Mouse (Mus musculus): ENCODE data around the gene Osbpl9. TPM values are rescaled to one million over a fixed set of nuclear protein-coding genes. Genes with fewer than 3 reads are reported as not detected.

Osbpl9 gene
- total RNA-seq, 2 experiments from 2014 or later = 50.0 to 50.7 TPM

GRCm38 (mm10) chr4:109109012-109109411 lies 93.1 kb downstream of the Osbpl9 start:
- no peak for DNase-seq (ENCODE audit: extremely low spot score in 1 of 2, low spot score in 1 of 2)

GRCm38 (mm10) chr4:109106594-109106993 lies 95.5 kb downstream of the Osbpl9 start:
- no peak for DNase-seq (ENCODE audit: extremely low spot score in 1 of 2, low spot score in 1 of 2)

GRCm38 (mm10) chr4:109106034-109106433 lies 96.0 kb downstream of the Osbpl9 start:
- no peak for DNase-seq (ENCODE audit: extremely low spot score in 1 of 2, low spot score in 1 of 2)

GRCm38 (mm10) chr4:109105254-109105653 lies 96.8 kb downstream of the Osbpl9 start:
- DNase-seq (ENCODE audit: extremely low spot score in 1 of 2, low spot score in 1 of 2) = no peak

DNA sequence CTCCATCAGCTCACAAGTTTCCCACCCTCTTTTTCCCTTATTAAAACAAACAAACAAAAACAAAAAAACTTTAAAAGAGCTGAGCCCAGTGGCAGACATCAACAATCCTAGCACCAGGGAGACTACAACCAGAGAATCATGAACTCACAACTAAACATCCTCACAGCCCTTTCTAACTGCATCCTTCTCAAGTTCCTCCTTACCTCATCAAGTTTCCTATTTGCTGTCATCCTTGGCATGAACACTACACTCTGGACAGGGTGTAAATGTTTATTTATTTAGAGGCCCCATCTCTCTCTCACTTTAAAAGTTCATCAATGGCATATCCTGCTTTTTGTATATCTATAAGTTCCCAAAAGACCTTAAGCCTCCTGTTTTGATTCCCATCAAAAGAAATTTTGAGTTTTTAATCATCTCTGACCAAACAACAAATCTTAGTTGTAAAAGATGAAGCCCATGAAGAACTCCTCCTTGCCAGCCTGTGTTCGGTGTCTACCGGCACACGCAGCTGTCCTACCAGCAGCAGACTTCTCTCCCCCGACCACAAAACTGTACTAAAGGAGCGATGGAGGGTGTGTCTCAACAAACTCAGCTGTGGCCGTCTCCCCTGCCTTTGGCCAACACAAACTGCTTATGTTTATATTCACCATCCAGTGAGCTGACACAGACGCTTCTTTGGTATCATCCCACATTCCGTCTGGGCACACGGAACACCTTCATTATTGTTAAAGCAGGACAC lies 98.8 kb downstream of the Osbpl9 start:
- no peak for DNase-seq (ENCODE audit: extremely low spot score in 1 of 2, low spot score in 1 of 2)

GRCm38 (mm10) chr4:109102574-109102973 lies 99.5 kb downstream of the Osbpl9 start:
- no peak for DNase-seq (ENCODE audit: extremely low spot score in 1 of 2, low spot score in 1 of 2)

- no peak for DNase-seq (ENCODE audit: extremely low spot score in 1 of 2, low spot score in 1 of 2)
Measured at GRCm38 (mm10) chr4:109098861-109099260, 103.2 kb downstream of the Osbpl9 start.

GRCm38 (mm10) chr4:109094269-109094668 lies 107.8 kb downstream of the Osbpl9 start:
- no peak for DNase-seq (ENCODE audit: extremely low spot score in 1 of 2, low spot score in 1 of 2)

DNA sequence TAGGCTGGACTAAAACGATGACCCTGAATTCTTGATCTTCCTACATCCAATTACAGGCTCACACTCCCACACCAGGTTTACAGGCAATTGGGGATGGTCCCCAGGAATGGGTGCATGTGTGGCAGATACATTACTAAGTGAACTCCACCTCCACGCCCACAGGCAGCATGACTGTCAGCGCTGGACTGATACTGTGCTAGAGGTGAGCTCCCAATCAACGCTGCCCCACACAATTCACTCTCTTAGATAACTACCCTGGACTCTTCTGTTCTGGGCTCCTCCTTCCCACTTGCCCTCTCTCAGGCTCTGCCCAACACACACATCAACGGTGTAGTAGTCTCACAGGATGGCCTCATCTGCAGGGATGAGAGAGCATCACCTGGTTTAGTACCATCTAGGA lies 109.7 kb downstream of the Osbpl9 start:
- DNase-seq (ENCODE audit: extremely low spot score in 1 of 2, low spot score in 1 of 2) = no peak

- no peak for DNase-seq (ENCODE audit: extremely low spot score in 1 of 2, low spot score in 1 of 2)
Measured at GRCm38 (mm10) chr4:109091241-109091777, 110.8 kb downstream of the Osbpl9 start.

DNA sequence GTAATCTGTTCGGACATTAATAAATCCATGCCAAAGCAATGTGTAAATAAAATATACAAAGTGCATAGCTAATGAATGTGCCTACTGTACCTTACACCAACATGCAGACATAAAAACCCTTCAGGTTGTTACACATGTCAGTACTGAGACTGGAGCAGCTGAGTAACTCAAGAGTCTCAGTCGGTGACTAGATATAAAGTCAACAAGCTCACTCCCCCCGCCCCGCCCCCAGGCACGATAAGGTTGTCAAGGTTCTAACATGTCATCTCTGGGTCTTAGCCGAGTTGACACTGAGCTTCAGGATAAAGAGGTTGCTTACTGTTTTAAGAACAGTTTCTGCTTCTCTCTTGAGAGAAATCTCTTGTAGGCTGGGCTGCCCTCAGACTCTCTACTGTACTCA lies 112.1 kb downstream of the Osbpl9 start:
- no peak for DNase-seq (ENCODE audit: extremely low spot score in 1 of 2, low spot score in 1 of 2)

DNA sequence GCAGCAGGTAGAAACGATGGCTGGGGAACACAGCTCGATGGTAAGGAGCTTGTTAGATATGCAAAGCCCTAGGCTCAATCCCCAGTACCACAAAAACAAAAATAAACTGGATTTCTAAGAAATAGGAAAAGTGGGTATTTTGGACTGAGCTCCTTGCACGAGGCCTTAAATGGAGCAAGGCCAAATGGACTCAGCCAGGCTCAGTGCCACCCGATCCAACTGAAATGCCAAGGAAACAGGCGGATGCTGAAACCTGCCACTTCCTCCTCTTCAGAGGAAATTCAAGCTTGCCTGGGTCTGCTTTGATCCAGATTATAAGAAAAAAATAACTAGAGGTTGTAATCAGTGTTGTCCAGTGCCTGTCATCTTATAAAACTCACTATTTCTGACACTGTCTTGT lies 112.9 kb downstream of the Osbpl9 start:
- no peak for DNase-seq (ENCODE audit: extremely low spot score in 1 of 2, low spot score in 1 of 2)

DNA sequence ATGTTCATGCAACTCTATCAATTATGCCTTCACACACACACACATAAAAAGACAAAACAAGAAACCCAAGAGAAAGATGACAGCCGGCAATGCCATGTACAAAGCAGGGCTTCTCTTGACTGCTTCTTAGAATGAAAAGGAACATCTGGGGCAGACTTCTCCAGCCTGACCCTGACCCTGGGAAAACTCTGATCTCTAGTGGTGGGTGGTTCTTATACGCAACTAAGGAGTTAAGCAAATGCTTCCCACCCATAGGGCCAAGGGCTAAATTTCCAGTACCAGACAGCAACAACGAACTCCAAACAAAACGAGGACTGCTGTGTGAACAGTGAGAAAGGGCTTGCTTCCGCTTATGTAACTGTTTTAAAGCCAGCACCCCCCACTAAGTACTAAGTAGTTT lies 122.0 kb downstream of the Osbpl9 start:
- no peak for DNase-seq (ENCODE audit: extremely low spot score in 1 of 2, low spot score in 1 of 2)

- DNase-seq (ENCODE audit: extremely low spot score in 1 of 2, low spot score in 1 of 2) = no peak
Measured at GRCm38 (mm10) chr4:109079676-109080075, 122.4 kb downstream of the Osbpl9 start.

GRCm38 (mm10) chr4:109078941-109079340 lies 123.1 kb downstream of the Osbpl9 start:
- no peak for DNase-seq (ENCODE audit: extremely low spot score in 1 of 2, low spot score in 1 of 2)

DNA sequence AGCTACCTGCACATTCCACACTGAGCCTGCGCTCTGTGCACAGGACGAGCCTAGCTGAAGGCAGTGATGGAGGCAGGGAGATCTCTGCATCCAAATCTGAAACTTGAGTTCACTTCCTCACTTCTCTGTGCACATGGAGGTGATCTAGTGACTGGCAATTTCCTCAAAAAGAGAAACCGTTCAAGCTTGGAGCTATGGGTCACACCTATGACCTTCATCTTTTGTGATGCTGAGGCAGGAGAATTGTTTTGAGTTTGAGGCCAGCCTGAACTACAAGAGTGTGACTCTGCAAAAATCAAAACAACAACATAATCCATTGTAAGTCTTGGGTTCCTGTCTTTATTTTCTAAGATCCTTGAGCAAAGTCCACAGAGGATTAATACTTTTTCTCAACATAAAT lies 128.8 kb downstream of the Osbpl9 start:
- DNase-seq (ENCODE audit: extremely low spot score in 1 of 2, low spot score in 1 of 2) = no peak

DNA sequence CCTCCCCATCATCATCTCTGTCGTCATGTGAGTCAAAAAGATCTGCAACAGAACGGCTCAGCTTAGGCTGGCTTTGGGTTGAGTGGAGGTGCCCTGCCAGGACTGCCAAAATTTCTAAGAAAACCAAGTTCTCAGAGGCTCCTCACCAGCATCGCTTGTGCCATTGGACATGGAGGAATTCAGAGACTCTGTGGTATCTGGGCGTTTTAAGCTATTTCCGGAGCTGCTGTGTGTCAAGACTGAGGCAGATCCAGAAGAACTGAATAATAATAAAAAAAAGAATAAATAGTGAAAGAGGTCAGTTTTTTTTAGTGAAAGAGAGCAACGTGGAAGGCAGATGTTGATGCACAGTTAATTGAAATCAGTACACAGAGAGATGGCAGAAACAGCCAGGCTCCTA lies 129.2 kb downstream of the Osbpl9 start:
- DNase-seq (ENCODE audit: extremely low spot score in 1 of 2, low spot score in 1 of 2) = no peak

DNA sequence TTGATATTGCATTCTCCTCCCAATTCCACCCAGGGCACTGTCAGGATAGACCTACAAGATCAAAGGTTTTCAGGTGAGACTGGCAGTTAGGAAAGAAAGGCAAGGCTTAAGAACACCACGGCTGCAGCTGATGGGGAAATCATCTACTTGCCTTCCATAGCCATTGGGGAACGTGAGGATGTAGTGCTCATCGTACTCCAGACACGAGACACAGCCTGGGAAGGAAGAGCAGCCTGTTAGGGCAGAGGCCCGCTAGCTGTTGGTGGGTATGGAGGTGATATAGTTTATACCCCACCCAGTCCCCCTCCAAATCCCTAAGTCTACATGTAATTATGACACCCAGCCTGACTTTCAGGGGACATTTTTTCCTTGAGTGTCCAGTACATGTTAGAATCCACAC lies 136.4 kb downstream of the Osbpl9 start:
- no peak for DNase-seq (ENCODE audit: extremely low spot score in 1 of 2, low spot score in 1 of 2)

DNA sequence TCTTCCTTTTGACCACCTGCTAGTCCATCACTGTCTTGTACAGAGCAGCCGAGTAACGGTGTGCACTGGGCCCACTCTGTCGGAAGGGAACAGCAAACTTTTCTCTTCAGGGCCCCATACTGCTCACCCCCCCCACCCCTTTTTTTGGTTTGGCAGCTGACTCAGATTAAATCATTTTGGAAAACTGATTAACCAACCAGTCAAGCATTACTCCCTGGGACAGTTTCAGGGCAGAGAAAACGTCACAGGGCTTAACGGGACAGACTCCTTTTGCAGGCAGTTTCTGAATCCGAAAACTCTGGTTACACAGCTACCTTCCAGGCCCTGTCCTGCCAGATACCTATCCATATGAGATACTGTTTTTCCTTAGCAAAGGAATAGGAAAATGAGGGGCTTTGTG lies 137.1 kb downstream of the Osbpl9 start:
- DNase-seq (ENCODE audit: extremely low spot score in 1 of 2, low spot score in 1 of 2) = no peak

DNA sequence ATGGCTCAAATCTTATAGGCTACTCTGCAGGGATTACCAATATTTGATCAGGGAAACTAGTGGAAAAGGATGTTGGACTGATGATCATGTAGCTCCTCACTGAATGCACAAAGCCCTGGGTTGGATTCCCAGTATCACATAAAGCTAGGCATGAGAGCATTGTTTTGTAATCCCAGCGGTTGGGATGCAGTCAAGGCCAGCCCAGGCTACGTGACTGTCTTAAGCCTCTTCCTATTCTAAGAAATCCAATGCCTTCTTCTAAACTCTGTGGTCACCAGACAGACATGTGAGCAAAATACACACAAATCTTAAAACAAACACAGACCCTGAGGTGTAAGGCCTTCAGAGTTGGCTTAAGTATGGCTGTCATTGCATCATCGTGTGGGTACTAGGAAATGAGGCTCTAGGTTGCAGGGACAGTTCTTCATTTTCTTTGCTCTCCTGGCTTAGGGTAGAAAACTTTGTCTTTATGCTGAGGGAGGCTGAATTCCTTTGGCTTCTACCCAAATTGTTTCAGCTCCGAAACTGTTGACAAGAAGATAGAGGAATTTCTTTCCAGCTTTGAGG lies 142.7 kb downstream of the Osbpl9 start:
- no peak for DNase-seq (ENCODE audit: extremely low spot score in 1 of 2, low spot score in 1 of 2)

GRCm38 (mm10) chr4:109057640-109058039 lies 144.4 kb downstream of the Osbpl9 start:
- no peak for DNase-seq (ENCODE audit: extremely low spot score in 1 of 2, low spot score in 1 of 2)

- no peak for DNase-seq (ENCODE audit: extremely low spot score in 1 of 2, low spot score in 1 of 2)
Measured at GRCm38 (mm10) chr4:109056351-109056750, 145.7 kb downstream of the Osbpl9 start.
